Mouse (Mus musculus) right cerebral cortex, postnatal 36 days (tissue): ENCODE data around the gene Fads6.

Source experiments
- DNase-seq, 2 experiments: peaks; one replicate each; pipeline ENCODE4 v3.0.0; 2022; ENCODE audit warnings: low spot score in 2 of 2, mixed read lengths in 1 of 2

Fads6 gene

GRCm38 (mm10) chr11:115297214-115297826 lies at the start of gene Fads6:
Gene Fads6, minus strand, starts transcription at chr11:115297663.
- DNase-seq, result peak; percentile 63 to 70

GRCm38 (mm10) chr11:115345515-115345914 lies 48.1 kb upstream of the Fads6 start:
- no peak for DNase-seq

- DNase-seq, result no peak
Observed at GRCm38 (mm10) chr11:115344967-115345366, 47.5 kb upstream of the Fads6 start.

- no peak for DNase-seq
Observed at GRCm38 (mm10) chr11:115341866-115342265, 44.4 kb upstream of the Fads6 start.

- DNase-seq, result no peak
Observed at GRCm38 (mm10) chr11:115341246-115341645, 43.8 kb upstream of the Fads6 start.

- DNase-seq, result no peak
Observed at GRCm38 (mm10) chr11:115337826-115338225, 40.4 kb upstream of the Fads6 start.

GRCm38 (mm10) chr11:115337350-115337749 lies 39.9 kb upstream of the Fads6 start:
- DNase-seq, result no peak

- DNase-seq, result no peak
Observed at GRCm38 (mm10) chr11:115336115-115336514, 38.7 kb upstream of the Fads6 start.

- DNase-seq, result no peak
Observed at GRCm38 (mm10) chr11:115335223-115335622, 37.8 kb upstream of the Fads6 start.

- no peak for DNase-seq
Observed at GRCm38 (mm10) chr11:115334531-115334930, 37.1 kb upstream of the Fads6 start, which contains the start of gene Otop3. Gene Otop3, plus strand, starts transcription at chr11:115334731.

GRCm38 (mm10) chr11:115329339-115329738 lies 31.9 kb upstream of the Fads6 start:
- no peak for DNase-seq

GRCm38 (mm10) chr11:115326730-115327129 lies 29.3 kb upstream of the Fads6 start:
- DNase-seq, result peak; percentile 43 to 54

- no peak for DNase-seq
Observed at GRCm38 (mm10) chr11:115323354-115323753, 25.9 kb upstream of the Fads6 start.

GRCm38 (mm10) chr11:115321906-115322693 lies 24.6 kb upstream of the Fads6 start, which contains the start of gene Ush1g:
Gene Ush1g, minus strand, starts transcription at chr11:115322041.
- no peak for DNase-seq

- DNase-seq, result no peak
Observed at GRCm38 (mm10) chr11:115319704-115320383, 22.4 kb upstream of the Fads6 start.

- DNase-seq, result no peak
Observed at GRCm38 (mm10) chr11:115318245-115319027, 21.0 kb upstream of the Fads6 start.

GRCm38 (mm10) chr11:115317204-115317603 lies 19.7 kb upstream of the Fads6 start:
- no peak for DNase-seq

- no peak for DNase-seq
Observed at GRCm38 (mm10) chr11:115314249-115314648, 16.8 kb upstream of the Fads6 start.

GRCm38 (mm10) chr11:115308781-115309180 lies 11.3 kb upstream of the Fads6 start:
- DNase-seq, result no peak

GRCm38 (mm10) chr11:115306863-115307262 lies 9.4 kb upstream of the Fads6 start, which contains the start of gene Otop2:
Gene Otop2, plus strand, starts transcription at chr11:115307163.
- no peak for DNase-seq

GRCm38 (mm10) chr11:115303167-115303566 lies 5.7 kb upstream of the Fads6 start:
- DNase-seq, result no peak

GRCm38 (mm10) chr11:115301351-115301750 lies 3.9 kb upstream of the Fads6 start:
- no peak for DNase-seq
